ENCODE assay signal across 9 mouse cellular contexts in genomic region chr11:116280751-116281663, GRCm38 (mm10). TPM values are rescaled to one million over a fixed set of nuclear protein-coding genes. Genes with fewer than 3 reads are reported as not detected.
DNase-seq lines count a peak whose midpoint lies in the region; ATAC-seq and TF ChIP-seq lines count a peak whose summit lies in the region.
"Had no signal": no experiment of that assay in that cellular context is flagged by ENCODE, and none has a peak within 500 bp of the region (broad histone marks: within the 10 kb centered on the region; RNA-seq: fewer than 3 reads in every experiment).

Galr2 (plus strand) TSS chr11:116280939.

- ATAC-seq in granulocyte monocyte progenitor cell, adult 5-6 weeks (replicated peaks; ENCODE audit: poor library complexity, severe bottlenecking): peak; percentile 29
- peak; percentile 40 for ATAC-seq in megakaryocyte progenitor cell, adult 5-6 weeks (replicated peaks; ENCODE audit: poor library complexity)

- no peak within 1 kb of the TSS for H3K27ac ChIP-seq in heart, adult 2 months

- no peaks in the 10 kb centered on the region for H3K36me3 ChIP-seq in heart, adult 2 months (ENCODE audit: control insufficient read depth, insufficient read depth, low read length)

- peaks cover 13% of the 10 kb centered on the region for H3K27me3 ChIP-seq in heart, adult 2 months (ENCODE audit: control insufficient read depth, insufficient read depth, low read length)

- H3K79me2 ChIP-seq in heart, adult 2 months (replicated peaks; ENCODE audit: control insufficient read depth, insufficient read depth, low read length): no peaks in the 10 kb centered on the region

- DNase-seq in heart, adult 11 months: peak; percentile 85
- DNase-seq in heart, adult 2 months: no peak
- peak; percentile 36 for DNase-seq in ES-CJ7 (ENCODE audit: low read depth, low spot score)
- DNase-seq in ovary, postnatal 36 days (ENCODE audit: low spot score): no peak
- no peak for DNase-seq in ovary, postnatal 10 days (ENCODE audit: low spot score)
- no peak for DNase-seq in frontal cortex, adult 2 months (ENCODE audit: extremely low spot score in 1 of 2, low spot score in 1 of 2)

- TF ChIP-seq POLR2A in heart, adult 2 months (IDR thresholded peaks at IDR 0.05; ENCODE audit: insufficient read depth, low read depth, low read length): no peak

- no peak within 1 kb of the TSS for H3K4me3 ChIP-seq in heart, adult 2 months

- H3K4me1 ChIP-seq in heart, adult 2 months (ENCODE audit: control insufficient read depth, insufficient read depth, low read length): no peaks in the 10 kb centered on the region; the same call in 1 of the 2 replicates

- intact Hi-C loops in heart, adult 2 months (cut with DNase I): no loop called here

- TF ChIP-seq EP300 in heart, adult 2 months (IDR thresholded peaks at IDR 0.05; ENCODE audit: insufficient read depth, low read depth, low read length): no peak

- TF ChIP-seq CTCF in heart, adult 2 months (IDR thresholded peaks at IDR 0.05): no peak

- WGBS in heart, adult 2 months: 9% methylated on average over 48 of the region's 48 CpGs

- H3K9ac ChIP-seq in heart, adult 2 months (ENCODE audit: low read depth, low read length): no peak within 1 kb of the TSS

RNA-seq across cellular contexts. Expression of gene Galr2, which starts in this region (rescaled TPM):
- total RNA-seq in heart, adult 2 months (2021): not detected
- 0.18 and 0.32 TPM in 2 replicates for polyA plus RNA-seq in heart, adult 2 months (2012; rRNA removed)
- not detected in 2 replicates for total RNA-seq in granulocyte monocyte progenitor cell, adult 5-6 weeks (2014; fragmentation: Nextera tagmentation)
- total RNA-seq in granulocyte monocyte progenitor cell, adult 5-6 weeks (2017): 0.09 TPM in 1 of 2 replicates, not detected in the other
- not detected in 2 replicates for total RNA-seq in megakaryocyte progenitor cell, adult 5-6 weeks (2015)
- total RNA-seq in megakaryocyte progenitor cell, adult 5-6 weeks (2017): not detected in 2 replicates
- not detected in 2 replicates for polyA plus RNA-seq in frontal cortex, adult 2 months (2012; rRNA removed)
- polyA plus RNA-seq: cortical plate, adult 2 months had no signal

Comparison
In these comparisons a context has a peak if more than half of its experiments do, and no peak if none do; other contexts are left out.
1. DNase-seq: peak in heart, adult 11 months (single experiment) and ES-CJ7 (single experiment); none in heart, adult 2 months (0 of 2), ovary, postnatal 36 days (single experiment), ovary, postnatal 10 days (single experiment) and frontal cortex, adult 2 months (0 of 2).
2. Peak in ATAC-seq in granulocyte monocyte progenitor cell, adult 5-6 weeks; RNA of the gene not detected or under 1 TPM.
3. Peak in ATAC-seq in megakaryocyte progenitor cell, adult 5-6 weeks; RNA of the gene not detected or under 1 TPM.